Mouse (Mus musculus) gonadal fat pad, adult 2 months (tissue): ENCODE results near the gene Pfn2. TPM values are rescaled to one million over a fixed set of nuclear protein-coding genes. Genes with fewer than 3 reads are reported as not detected.
"Not testable (repeated sequence)": the region's sequence is repeated elsewhere in the genome, so short reads cannot be mapped to it uniquely, and the experiment has no call there.

Source experiments
- DNase-seq: peaks from one replicate; pipeline ENCODE4 v3.0.0-alpha.2; 2012; ENCODE audit warnings: low read depth
- polyA plus RNA-seq: library from polyadenylated mRNA; depleted of rRNA; stranded (reverse); fragments of >200 nt; gene quantifications from 2 replicates; pipeline ENCODE4 v1.2.3, GENCODE M21; 2012; rRNA removed

The Pfn2 gene
- polyA plus RNA-seq, result 47.3 and 56.4 TPM in 2 replicates

DNA sequence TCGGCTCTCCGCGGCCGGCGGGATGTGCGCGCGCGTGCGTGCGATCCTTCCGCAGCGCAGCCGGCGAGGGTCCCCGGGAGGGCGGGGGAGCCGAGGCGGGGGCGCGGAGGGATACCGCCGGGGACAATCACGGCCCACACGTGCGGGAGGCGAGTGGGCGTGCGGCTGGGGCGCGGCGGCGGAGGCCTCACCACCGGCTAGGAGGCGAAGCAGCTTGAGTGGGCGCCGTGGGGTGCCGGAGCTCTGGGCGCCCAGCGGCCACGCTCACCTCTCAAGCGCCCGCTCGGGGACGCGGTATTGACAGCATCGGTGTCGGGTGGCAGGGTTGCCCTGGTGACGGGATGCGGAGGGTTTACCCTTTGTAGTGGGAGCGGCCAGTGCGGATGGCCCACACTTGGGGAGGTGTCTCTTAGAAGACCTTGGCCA lies at the start of gene Pfn2:
Gene Pfn2, minus strand, starts transcription at position 320 of the 426 bp plus-strand sequence.
- no peak for DNase-seq

DNA sequence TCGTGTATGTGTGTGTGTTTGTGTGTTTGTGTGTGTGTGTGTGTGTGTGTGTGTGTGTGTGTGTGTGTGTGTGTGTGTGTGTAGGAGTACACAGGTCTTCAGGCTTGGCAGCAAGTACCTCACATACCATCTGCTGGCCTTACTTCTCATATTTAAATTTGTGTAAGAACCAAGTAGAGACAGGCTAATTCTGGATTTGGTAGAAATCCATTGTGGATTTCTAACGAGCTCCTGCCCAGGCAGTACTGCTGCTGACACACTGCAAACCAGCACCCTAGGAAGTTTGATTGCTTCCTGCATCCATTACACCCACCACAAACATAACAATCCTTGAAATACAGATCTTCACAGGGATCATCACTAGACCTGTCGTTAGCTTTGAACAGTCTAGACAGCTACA lies 35.1 kb upstream of the Pfn2 start:
- no peak for DNase-seq

DNA sequence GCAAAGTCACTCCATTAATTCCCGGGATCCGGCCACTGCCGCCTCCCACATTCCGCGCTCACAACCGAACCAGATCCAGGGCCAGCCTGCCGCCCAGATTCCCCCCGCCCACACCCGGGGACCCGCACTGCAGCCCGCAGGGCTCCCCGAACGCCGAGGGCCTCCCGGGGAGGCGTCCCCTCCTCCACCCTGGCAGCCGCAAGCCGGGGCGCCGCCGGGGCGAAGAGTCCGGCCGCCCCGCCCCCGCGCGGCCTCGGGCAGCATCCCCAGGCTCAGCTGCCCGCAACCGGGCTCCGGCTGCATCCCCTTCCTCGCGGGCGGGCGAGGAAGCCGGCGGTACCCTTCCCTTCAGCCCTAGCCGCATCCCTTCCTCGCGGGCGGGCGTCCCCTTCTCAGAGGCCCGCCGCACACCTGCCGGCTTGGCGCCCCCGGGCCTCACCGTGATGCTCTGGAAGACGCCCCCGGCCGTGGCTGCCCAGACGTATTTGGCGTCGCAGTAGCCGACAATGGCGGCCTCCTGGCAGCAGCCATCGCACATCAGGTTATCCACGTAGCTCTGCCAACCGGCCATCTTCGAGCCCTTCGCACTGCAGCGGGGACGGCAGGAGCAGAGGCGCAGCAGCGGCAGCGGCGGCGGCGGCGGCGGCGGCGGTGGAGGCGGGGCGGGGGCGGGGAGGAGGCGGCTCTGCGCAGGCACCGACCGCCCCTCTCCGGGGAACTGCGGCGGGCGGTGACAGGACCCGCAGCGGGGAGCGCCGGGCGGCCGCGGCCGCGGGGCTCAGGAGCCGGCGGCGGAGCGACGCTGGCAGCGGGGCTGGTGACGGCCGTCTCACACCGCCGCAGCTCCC lies 743 bp downstream of the Pfn2 start:
- DNase-seq, result no peak

DNA sequence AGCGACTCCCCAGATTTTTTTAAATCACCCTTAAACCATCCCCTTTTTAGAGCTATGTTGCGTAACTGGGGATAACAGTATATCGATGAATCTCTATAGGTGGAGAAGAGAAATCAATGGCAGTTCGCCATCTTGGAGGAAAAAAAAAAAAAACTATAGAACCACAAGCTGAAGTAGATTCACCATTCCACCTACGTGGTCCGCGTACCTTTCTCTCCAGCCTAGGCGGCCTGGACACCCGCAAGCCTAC lies 1.3 kb downstream of the Pfn2 start:
- no peak for DNase-seq

DNA sequence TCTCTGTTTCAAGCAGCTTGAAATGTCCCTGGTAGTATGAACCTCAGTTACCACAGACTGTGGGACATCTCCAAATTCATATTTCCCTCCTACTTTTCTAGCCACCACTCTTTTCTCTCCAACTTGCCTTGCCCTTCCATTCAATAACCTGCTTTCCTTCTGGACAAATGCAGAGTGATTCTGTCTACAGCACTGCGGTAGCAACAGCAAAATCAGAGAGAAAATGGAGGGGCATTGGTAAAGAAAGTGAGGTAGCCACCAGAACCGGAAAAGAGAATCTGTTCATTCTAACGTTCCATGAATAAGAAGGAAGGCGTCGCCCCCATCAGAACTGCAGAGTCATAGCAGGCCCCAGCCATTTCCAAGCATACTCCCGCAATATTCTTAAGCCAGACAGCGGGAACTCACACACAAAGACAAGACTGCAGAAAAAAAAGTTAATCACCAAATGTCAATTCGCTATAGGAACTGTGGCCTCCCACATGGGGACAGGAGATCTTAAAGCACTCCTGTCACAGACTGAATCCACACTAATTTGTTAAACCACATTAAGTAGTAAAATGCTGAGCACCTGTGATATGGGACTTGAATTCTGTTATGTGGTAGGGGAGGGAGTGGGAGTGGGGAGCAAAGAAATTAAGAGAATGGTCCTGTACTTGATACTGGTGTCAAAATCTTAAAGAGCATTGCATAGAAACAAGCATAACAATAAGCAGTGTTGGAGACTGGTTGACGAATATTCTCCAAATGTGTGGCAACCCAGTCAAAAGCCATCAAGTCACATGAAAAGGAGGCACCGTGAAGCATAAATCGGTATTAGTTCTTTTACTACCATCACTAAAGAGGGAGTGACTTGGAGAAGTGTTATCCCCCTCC lies 1.9 kb downstream of the Pfn2 start:
- DNase-seq, result no peak

DNA sequence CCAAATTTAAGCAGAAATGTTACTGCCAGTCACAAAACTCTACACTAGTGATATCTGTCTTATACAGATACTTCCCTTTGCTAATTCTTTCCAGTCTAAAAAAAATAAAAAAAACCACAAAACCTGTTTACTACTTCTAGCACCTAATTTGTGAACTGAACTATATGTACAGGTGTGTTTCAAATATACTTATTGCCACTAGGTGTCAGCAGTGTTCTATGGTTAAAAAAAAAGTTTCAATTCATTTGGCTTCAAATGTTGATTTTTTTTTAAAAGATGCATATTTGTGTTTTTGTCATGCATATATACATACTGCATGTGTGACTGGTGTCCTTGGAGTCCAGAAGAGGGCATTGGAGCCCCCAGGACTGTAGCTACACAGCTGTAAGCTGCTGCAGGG lies 4.1 kb downstream of the Pfn2 start:
- DNase-seq, result no peak

DNA sequence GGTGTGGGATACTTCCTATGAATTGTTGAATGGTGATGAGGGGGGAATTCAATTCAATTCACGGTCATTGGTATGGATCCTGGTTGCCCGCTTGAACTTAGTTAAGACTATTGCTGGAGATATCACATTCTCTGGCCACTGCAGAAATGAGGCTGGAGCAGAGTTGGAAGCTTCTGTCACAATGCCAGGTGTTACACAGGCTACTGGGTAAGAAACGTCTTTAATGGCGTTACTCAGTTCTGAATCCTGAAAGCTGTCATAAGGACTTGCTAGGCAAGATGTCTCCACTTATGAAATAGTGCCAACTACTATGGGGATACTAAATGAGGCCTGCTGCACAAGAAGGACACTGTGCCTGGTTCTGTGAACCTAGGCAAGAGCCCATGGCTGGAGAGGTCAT lies 11.0 kb downstream of the Pfn2 start:
- DNase-seq, result no peak

DNA sequence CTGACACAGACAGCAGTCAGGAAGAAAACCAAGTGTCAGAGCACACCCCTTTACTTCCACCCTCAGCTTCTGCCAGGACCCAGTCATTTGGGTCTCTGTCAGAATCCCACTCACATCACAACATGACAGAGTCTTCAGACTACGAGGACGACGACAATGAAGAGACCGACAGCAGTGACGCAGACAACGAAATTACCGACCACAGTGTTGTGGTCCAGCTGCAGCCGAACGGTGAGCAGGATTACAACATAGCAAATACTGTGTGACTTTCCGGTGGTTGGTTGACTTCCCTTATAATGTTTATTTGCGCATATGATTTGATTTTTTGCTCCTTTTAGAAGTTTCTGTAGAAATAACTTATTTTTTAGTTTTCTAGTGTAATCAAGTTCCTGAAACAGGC lies 14.3 kb downstream of the Pfn2 start:
- DNase-seq, result no peak

DNA sequence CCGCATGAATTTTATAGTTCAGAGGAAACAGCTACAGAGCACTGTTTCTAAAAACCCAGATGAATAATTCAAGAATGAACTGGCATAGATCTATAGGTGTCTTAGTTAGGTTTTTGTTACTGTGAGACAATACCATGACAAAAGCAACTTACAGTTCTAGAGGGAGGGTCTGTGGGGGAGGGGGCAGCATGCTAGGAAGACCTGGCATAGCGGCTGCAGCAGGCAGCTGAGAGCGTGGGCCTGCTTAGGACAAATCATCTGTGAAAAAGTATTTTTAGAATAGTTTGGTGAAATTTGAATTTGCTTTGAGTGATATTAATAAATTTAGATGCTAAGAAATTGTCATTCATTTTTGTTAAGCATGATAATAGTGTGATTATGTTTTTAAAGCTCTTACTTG lies 22.0 kb downstream of the Pfn2 start:
- DNase-seq, result no peak

DNA sequence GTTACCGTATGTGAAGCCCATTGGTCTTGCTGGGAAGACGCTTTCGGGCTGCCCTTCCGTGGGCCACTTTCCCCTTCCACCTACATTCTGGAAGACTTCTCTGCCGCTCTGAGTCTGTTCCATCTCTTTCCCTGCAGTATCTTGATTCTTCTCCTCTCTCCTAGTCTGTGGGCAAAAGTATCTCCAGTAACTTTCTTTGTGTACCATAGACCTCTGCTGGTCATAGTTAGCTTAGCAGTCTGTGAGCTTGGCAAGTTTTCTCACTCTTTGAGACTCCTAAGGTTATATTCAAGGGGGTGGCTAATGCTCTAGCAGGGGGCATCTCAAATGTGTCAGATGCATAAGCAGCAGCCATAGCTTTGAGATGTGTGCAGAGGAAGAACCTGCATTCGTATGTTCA lies 32.4 kb downstream of the Pfn2 start:
- no peak for DNase-seq

DNA sequence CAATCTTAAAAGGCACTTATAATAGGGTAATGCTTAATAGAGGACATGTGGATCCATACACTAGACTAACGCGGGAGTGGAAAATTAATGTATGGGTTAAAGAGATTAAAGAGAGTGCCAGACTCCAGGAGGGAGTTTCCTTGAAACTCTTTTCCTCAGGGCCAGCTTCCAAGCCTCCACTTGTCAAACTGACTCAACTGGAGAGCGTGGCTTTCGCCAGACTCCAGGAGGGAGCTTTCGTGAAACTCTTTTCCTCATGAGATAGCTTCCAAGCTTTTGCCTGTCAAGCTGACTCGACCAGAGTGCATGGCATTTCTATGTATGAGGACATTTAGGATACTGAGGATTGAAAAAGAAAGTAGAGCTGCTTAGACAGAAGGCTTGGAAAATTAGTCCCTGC lies 52.8 kb downstream of the Pfn2 start:
- DNase-seq, result not testable (repeated sequence)

Other genes starting within 250 kb of the Pfn2 start
- 16.5 and 26.6 TPM in 2 replicates for gene Commd2, start 196.4 kb downstream of the Pfn2 start, polyA plus RNA-seq
- not detected in 2 replicates for gene Ankub1, start 155.3 kb downstream of the Pfn2 start, polyA plus RNA-seq
- 51.8 and 63.8 TPM in 2 replicates for gene Rnf13, start 112.0 kb downstream of the Pfn2 start, polyA plus RNA-seq